Mouse (Mus musculus): ENCODE measurements around the gene Mettl7a1. TPM values are rescaled to one million over a fixed set of nuclear protein-coding genes. Genes with fewer than 3 reads are reported as not detected.

The Mettl7a1 gene
- polyA plus RNA-seq, 1 experiment from 2014 or later = 3.5 TPM

Other genes with a start within 250 kb of the Mettl7a1 start
- gene Atf1, start 76.3 kb upstream of the Mettl7a1 start, polyA plus RNA-seq (2015; fragmentation: Nextera tagmentation; extraction: Ambion mirVana) = 11.8 and 13.1 TPM in 2 replicates
- gene Tmprss12, start 23.3 kb upstream of the Mettl7a1 start, polyA plus RNA-seq (2015; fragmentation: Nextera tagmentation; extraction: Ambion mirVana) = not detected in 2 replicates
- 0.09 TPM in 1 of 2 replicates, not detected in the other for gene Mettl7a3, start 30.8 kb downstream of the Mettl7a1 start, polyA plus RNA-seq (2015; fragmentation: Nextera tagmentation; extraction: Ambion mirVana)
- gene Methig1, start 49.0 kb downstream of the Mettl7a1 start, polyA plus RNA-seq (2015; fragmentation: Nextera tagmentation; extraction: Ambion mirVana) = not detected in 2 replicates
- gene Mettl7a2, start 49.1 kb downstream of the Mettl7a1 start, polyA plus RNA-seq (2015; fragmentation: Nextera tagmentation; extraction: Ambion mirVana) = not detected in 2 replicates
- not detected in 2 replicates for gene Higd1c, start 60.4 kb downstream of the Mettl7a1 start, polyA plus RNA-seq (2015; fragmentation: Nextera tagmentation; extraction: Ambion mirVana)
- gene Gm5475, start 118.0 kb downstream of the Mettl7a1 start, polyA plus RNA-seq (2015; fragmentation: Nextera tagmentation; extraction: Ambion mirVana) = 0.11 and 0.16 TPM in 2 replicates
- gene Slc11a2, start 120.9 kb downstream of the Mettl7a1 start, polyA plus RNA-seq (2015; fragmentation: Nextera tagmentation; extraction: Ambion mirVana) = 24.9 and 30.8 TPM in 2 replicates
- gene Letmd1, start 164.9 kb downstream of the Mettl7a1 start, polyA plus RNA-seq (2015; fragmentation: Nextera tagmentation; extraction: Ambion mirVana) = 59.3 and 62.0 TPM in 2 replicates
- gene Csrnp2, start 191.3 kb downstream of the Mettl7a1 start, polyA plus RNA-seq (2015; fragmentation: Nextera tagmentation; extraction: Ambion mirVana) = 36.3 and 43.4 TPM in 2 replicates
- gene Tfcp2, start 247.9 kb downstream of the Mettl7a1 start, polyA plus RNA-seq (2015; fragmentation: Nextera tagmentation; extraction: Ambion mirVana) = 32.4 and 37.4 TPM in 2 replicates